Mouse (Mus musculus): ENCODE data around the gene Pcyt1a.

The Pcyt1a gene

GRCm38 (mm10) chr16:32509066-32509942 lies 78.6 kb downstream of the Pcyt1a start:
- no peak for DNase-seq (ENCODE audit: low spot score in 2 of 2)

- DNase-seq (ENCODE audit: low spot score in 2 of 2): no peak
Observed at GRCm38 (mm10) chr16:32510399-32511337, 79.9 kb downstream of the Pcyt1a start.

- no peak for DNase-seq (ENCODE audit: low spot score in 2 of 2)
Observed at GRCm38 (mm10) chr16:32511338-32511734, 80.6 kb downstream of the Pcyt1a start.

DNA sequence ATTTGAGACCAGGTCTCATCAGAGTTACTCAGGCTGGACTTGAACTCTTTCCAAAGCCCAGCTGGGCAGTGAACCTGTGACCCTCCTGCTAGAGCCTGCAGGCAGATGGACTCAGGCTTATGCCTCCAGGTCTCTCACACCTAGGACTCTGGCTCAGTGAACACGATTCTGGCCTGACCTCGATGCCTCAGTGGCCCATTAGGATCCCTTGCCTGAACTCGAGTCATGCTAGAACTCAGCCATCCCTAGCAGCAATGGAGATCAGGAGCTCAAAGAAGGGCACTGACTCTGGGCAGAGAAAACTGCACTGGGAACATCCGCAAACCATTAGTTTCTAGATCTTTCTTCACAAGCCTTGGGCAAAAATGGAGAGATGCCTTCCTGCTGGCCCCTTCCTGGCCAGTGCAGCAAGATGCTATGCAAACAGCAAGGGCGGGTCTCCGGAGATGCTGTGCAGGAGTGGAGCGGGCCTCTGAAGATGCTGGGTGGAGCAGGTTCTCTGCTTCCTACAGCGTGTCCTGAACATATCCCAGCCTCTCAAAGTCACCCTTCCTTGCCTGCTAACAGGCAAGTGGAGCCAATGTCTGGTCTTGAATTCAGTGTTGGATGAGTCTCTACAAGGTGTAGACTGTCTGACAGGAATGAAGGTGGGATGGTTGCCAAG lies 81.2 kb downstream of the Pcyt1a start:
- DNase-seq (ENCODE audit: low spot score in 2 of 2): no peak

DNA sequence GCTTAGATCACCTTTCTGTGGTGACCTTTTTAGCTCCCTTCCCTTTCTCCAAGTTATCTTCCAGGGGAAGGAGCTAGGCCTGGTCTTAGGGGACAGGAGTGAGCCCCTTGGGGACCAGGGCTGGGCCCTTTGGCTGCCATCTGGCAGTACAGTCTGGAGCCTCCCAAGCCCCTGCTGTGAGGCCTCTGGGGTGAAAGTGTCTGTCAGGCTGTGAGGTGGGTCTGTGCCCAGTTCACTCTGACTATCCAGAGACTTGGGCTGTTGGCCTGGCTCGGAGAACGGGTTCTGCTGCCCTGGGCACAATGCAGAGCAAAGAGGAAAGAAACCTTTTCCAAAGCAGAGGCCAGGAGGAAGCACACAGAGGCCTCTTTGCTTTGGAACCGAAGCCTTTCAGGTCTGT lies 82.2 kb downstream of the Pcyt1a start:
- no peak for DNase-seq (ENCODE audit: low spot score in 2 of 2)

DNA sequence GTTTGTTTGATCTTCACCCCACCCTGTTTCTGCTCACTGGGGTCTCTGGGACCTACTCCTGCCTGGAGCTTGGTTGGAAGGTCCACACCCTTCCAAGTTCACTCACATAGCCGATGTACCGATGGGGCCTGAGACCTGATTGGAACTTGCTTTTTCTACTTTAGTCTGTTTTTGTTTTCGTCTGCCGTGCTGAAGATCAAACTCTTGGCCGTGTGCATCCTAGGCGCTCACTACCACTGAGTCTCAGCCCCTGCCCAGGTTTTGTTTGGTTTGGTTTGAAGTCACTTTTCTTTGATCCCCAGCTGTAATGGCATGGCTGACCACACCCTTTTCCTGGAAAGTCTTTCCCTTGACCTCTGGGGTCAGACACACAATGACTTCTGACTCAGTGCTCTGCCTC lies 82.7 kb downstream of the Pcyt1a start:
- no peak for DNase-seq (ENCODE audit: low spot score in 2 of 2)

GRCm38 (mm10) chr16:32513948-32514347 lies 83.2 kb downstream of the Pcyt1a start:
- no peak for DNase-seq (ENCODE audit: low spot score in 2 of 2)

DNA sequence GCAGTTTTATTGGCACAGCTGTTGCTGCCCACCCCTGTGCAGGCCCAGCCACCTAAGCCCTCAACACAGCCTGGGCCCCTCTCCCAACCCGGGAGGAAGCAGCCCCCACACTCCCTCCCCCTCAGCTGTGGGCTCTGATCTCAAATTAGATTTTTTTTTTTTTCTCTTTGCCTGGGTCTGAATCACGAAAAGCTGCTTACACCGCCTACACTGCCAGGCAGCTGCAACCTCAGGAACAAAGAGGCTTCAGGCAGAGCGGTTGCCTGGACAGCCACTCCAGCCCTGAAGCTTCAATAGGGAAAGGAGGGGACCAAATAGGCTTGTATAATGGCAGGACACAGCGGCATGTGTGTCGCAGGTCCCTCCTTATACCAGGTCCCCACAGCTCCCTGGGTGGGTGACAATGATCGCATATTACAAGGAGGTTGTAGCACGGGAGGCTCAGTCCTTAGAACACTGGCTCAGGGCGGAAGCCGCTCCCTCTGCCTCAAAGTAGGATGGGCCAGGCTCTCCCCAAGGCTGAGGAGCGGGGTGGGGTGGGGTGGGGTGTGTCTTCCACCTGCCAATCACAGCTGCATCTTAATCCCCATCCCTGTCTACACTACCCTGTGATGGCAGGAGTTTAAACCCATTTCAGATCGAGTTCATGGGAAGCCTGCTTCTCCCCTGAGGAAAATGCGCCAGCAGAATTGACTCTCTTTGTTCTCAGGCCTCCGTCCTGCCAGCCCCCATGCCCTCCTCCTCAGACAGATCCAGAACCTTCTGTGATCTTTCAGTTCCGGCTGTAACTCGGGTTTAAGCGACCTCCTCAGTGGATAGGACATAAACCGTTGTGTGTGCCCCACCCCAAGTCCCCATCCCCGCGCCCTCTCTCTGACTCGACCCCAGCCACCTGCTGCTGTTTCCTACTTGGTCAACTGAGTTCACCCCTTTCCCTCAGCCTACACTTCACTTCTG lies 85.6 kb downstream of the Pcyt1a start:
- DNase-seq (ENCODE audit: low spot score in 2 of 2): no peak

- DNase-seq (ENCODE audit: low spot score in 2 of 2): no peak
Observed at GRCm38 (mm10) chr16:32517785-32518481, 87.2 kb downstream of the Pcyt1a start.

- no peak for DNase-seq (ENCODE audit: low spot score in 2 of 2)
Observed at GRCm38 (mm10) chr16:32519656-32520371, 89.1 kb downstream of the Pcyt1a start.

GRCm38 (mm10) chr16:32520372-32520748 lies 89.6 kb downstream of the Pcyt1a start:
- DNase-seq (ENCODE audit: low spot score in 2 of 2): no peak

DNA sequence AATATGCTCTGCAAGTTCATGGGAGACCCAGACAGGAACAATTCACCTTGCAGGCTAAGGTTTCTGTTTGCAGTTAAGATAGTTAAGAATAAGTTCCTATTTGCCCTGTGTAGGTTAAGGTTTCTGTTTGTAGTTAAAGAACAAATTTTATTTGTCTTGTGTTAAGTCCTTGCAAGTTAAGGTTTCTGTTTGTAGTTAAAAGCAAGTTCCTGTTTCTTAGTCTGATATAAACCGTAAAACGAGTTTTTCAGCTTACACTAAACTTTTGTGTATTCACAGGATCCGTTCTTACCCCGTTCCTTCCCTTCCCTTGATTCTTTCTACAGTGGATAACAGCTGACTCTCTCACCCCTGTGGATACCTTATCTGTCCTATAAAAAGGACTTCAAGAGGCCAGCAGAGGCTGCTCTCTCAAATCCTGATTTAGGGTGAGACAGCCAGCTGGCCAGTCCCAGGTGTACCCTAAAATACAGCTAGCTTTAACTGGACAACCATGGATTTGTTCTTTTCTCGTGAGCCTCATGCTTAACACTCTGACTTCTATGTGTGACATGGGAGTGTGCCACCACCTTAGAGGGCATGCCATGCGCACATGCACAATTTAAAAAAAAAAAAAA lies 92.0 kb downstream of the Pcyt1a start:
- DNase-seq (ENCODE audit: low spot score in 2 of 2): no peak

DNA sequence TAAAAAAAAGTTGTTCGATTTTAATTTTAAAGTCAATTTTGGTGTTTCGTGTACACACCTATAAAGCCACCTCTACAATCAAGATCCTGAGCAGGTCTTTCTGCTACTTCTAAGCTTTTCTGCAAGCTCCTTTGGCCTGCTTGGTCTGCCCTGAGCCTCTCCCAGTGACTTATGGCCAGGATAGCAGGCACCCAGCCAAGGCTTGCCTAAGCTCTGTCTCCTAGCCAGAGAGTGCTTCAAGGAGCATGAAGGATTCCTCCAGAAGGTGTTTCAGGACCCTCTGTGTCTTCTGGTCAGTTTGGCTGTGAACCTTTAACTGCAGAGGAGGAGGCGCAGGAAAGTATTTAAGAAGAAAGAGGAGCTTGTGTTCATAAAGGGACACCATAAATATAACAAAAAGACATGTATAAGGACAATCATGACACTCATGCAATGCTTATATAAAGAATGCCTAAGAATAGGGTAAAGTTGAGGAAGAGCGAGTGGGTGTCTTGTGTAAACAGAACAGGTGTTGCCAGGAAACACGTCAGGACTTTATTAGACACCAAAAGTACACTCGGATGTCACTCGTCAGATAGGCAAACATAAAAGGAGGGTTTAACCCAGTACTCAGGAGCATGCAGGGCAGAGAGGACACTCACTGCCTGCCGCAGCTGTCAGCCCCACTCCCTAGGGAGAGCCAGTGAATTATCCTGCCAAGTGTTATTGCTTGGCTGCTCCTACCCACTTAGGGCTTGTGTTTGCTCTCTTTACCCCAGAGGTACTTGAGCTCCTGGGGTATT lies 92.9 kb downstream of the Pcyt1a start:
- no peak for DNase-seq (ENCODE audit: low spot score in 2 of 2)

- no peak for DNase-seq (ENCODE audit: low spot score in 2 of 2)
Observed at GRCm38 (mm10) chr16:32524244-32524615, 93.5 kb downstream of the Pcyt1a start.
